7 mouse cellular contexts compared by ENCODE assay signal in genomic region chr2:157367184-157367893, GRCm38 (mm10). TPM values are rescaled to one million over a fixed set of nuclear protein-coding genes. Genes with fewer than 3 reads are reported as not detected.
DNase-seq lines count a peak whose midpoint lies in the region; ATAC-seq lines count a peak whose summit lies in the region.

Gene Manbal (plus strand): TSS chr2:157367594.

- H3K9ac ChIP-seq in intestine, embryonic 15.5 days, result peak within 1 kb of the TSS; percentile 91

- peak; percentile 91 for ATAC-seq in intestine, embryonic 15.5 days

- peak within 1 kb of the TSS; percentile 77 for H3K4me3 ChIP-seq in intestine, embryonic 15.5 days (replicated peaks)
- H3K4me3 ChIP-seq in midbrain, embryonic 10.5 days, result peak within 1 kb of the TSS; percentile 91

- no peaks in the 10 kb centered on the region for H3K27me3 ChIP-seq in intestine, embryonic 15.5 days (replicated peaks)
- no peaks in the 10 kb centered on the region for H3K27me3 ChIP-seq in midbrain, embryonic 10.5 days (ENCODE audit: low read depth, poor library complexity, severe bottlenecking)

- H3K27ac ChIP-seq in intestine, embryonic 15.5 days, result peak within 1 kb of the TSS; percentile 96
- H3K27ac ChIP-seq in midbrain, embryonic 10.5 days (replicated peaks), result peak within 1 kb of the TSS; percentile 96

- H3K4me2 ChIP-seq in intestine, embryonic 15.5 days (replicated peaks), result peak within 1 kb of the TSS; percentile 77

- no peaks in the 10 kb centered on the region for H3K9me3 ChIP-seq in intestine, embryonic 15.5 days
- H3K9me3 ChIP-seq in midbrain, embryonic 10.5 days (replicated peaks), result no peaks in the 10 kb centered on the region

- DNase-seq in adrenal gland, adult 18-20 months (ENCODE audit: low spot score in 2 of 2), result peak; percentile 99
- DNase-seq in embryo, embryonic 11 days, result peak; percentile 92
- DNase-seq in gastrocnemius, postnatal 36 days, result peak; percentile 97
- peak; percentile 94 to 95 for DNase-seq in left cerebral cortex, postnatal 25 days (ENCODE audit: low spot score in 2 of 2)
- peak; percentile 94 for DNase-seq in midbrain, embryonic 10.5 days (ENCODE audit: low spot score)
- peak; percentile 99 for DNase-seq in right cerebral cortex, postnatal 4 days

- no peaks in the 10 kb centered on the region for H3K36me3 ChIP-seq in intestine, embryonic 15.5 days
- peaks cover 8% of the 10 kb centered on the region; the same call in 1 of the 2 replicates for H3K36me3 ChIP-seq in midbrain, embryonic 10.5 days

- WGBS in intestine, embryonic 15.5 days, result 4% methylated on average over 42 of the region's 42 CpGs
- 5% methylated on average over 42 of the region's 42 CpGs for WGBS in midbrain, embryonic 10.5 days

- intact Hi-C loops in gastrocnemius, postnatal 36 days (cut with DNase I), result no loop called here
- intact Hi-C loops in left cerebral cortex, postnatal 25 days (cut with DNase I), result no loop called here

- H3K4me1 ChIP-seq in intestine, embryonic 15.5 days (replicated peaks), result peaks cover 15% of the 10 kb centered on the region
- H3K4me1 ChIP-seq in midbrain, embryonic 10.5 days, result peaks cover 35% of the 10 kb centered on the region

RNA-seq across cellular contexts. Expression of gene Manbal, which starts in this region (rescaled TPM):
- total RNA-seq in adrenal gland, adult 18-20 months (2021), result 10 to 100 TPM; 27.6 to 28.1 TPM
- 10 to 100 TPM; 15.3 to 15.6 TPM for total RNA-seq in gastrocnemius, postnatal 36 days (2021)
- polyA plus RNA-seq in intestine, embryonic 15.5 days (2015; fragmentation: Nextera tagmentation; extraction: Ambion mirVana), result 68.4 and 73.7 TPM in 2 replicates
- total RNA-seq in left cerebral cortex, postnatal 25 days (2021), result 10 to 100 TPM; 64.8 to 65.6 TPM
- polyA plus RNA-seq in midbrain, embryonic 10.5 days (2016; fragmentation: Nextera tagmentation; extraction: Ambion mirVana), result 68.8 and 75.6 TPM in 2 replicates

Comparison
In these comparisons a context has a peak if more than half of its experiments do, and no peak if none do; other contexts are left out.
1. Peak in every context shown above with its lines: DNase-seq, ATAC-seq, H3K4me3 ChIP-seq and H3K27ac ChIP-seq.